In genomic region chr6:5645150-5645732, GRCm38 (mm10) we compare ENCODE assay signal across 8 mouse cellular contexts.
A peak's percentile ranks its signal among the peaks of the same experiment; 100 is the strongest.
DNase-seq lines count a peak whose midpoint lies in the region; ATAC-seq lines count a peak whose summit lies in the region.
"Had no signal": no experiment of that assay in that cellular context is flagged by ENCODE, and none has a peak within 500 bp of the region (broad histone marks: within the 10 kb centered on the region; RNA-seq: fewer than 3 reads in every experiment).

No protein-coding gene starts in this region.

- H3K36me3 ChIP-seq in forebrain, embryonic 15.5 days, result no peaks in the 10 kb centered on the region
- no peaks in the 10 kb centered on the region for H3K36me3 ChIP-seq in hindbrain, embryonic 14.5 days (replicated peaks; ENCODE audit: control insufficient read depth, insufficient read depth)
- H3K36me3 ChIP-seq in midbrain, embryonic 10.5 days, result no peaks in the 10 kb centered on the region

- no peak overlapping the region for H3K4me2 ChIP-seq in forebrain, embryonic 15.5 days (replicated peaks)
- no peak overlapping the region for H3K4me2 ChIP-seq in hindbrain, embryonic 14.5 days (replicated peaks)

- H3K4me3 ChIP-seq in forebrain, embryonic 15.5 days, result no peak overlapping the region
- no peak overlapping the region for H3K4me3 ChIP-seq in hindbrain, embryonic 14.5 days (replicated peaks; ENCODE audit: low read length)
- no peak overlapping the region for H3K4me3 ChIP-seq in midbrain, embryonic 10.5 days
- H3K4me3 ChIP-seq: megakaryocyte, embryonic 14.5 days had no signal

- 27% methylated on average over 9 of the region's 9 CpGs for WGBS in forebrain, embryonic 15.5 days
- 36% methylated on average over 9 of the region's 9 CpGs for WGBS in hindbrain, embryonic 14.5 days
- WGBS in midbrain, embryonic 10.5 days, result 31% methylated on average over 9 of the region's 9 CpGs

- ATAC-seq in cerebellum, adult (ENCODE audit: insufficient number of reproducible peaks, low FRiP score, low TSS enrichment), result peak; percentile 79
- ATAC-seq in forebrain, embryonic 15.5 days (replicated peaks), result peak; percentile 88
- ATAC-seq in hindbrain, embryonic 14.5 days (ENCODE audit: low FRiP score), result peak; percentile 72

- no peaks in the 10 kb centered on the region for H3K27me3 ChIP-seq in forebrain, embryonic 15.5 days
- no peaks in the 10 kb centered on the region for H3K27me3 ChIP-seq in hindbrain, embryonic 14.5 days (ENCODE audit: control insufficient read depth, insufficient read depth, low read length)
- H3K27me3 ChIP-seq in midbrain, embryonic 10.5 days (ENCODE audit: low read depth, poor library complexity, severe bottlenecking), result no peaks in the 10 kb centered on the region

- H3K9me3 ChIP-seq in forebrain, embryonic 15.5 days, result no peaks in the 10 kb centered on the region
- no peaks in the 10 kb centered on the region for H3K9me3 ChIP-seq in hindbrain, embryonic 14.5 days (ENCODE audit: control insufficient read depth, low read length)
- no peaks in the 10 kb centered on the region for H3K9me3 ChIP-seq in midbrain, embryonic 10.5 days (replicated peaks)
- H3K9me3 ChIP-seq: megakaryocyte, embryonic 14.5 days had no signal

- H3K9ac ChIP-seq in forebrain, embryonic 15.5 days (replicated peaks), result no peak overlapping the region
- H3K9ac ChIP-seq in hindbrain, embryonic 14.5 days, result no peak overlapping the region

- no peak overlapping the region for H3K27ac ChIP-seq in forebrain, embryonic 15.5 days (replicated peaks)
- no peak overlapping the region for H3K27ac ChIP-seq in hindbrain, embryonic 14.5 days
- no peak overlapping the region for H3K27ac ChIP-seq in midbrain, embryonic 10.5 days (replicated peaks)

- peaks cover 3% of the 10 kb centered on the region; the same call in 1 of the 2 replicates for H3K4me1 ChIP-seq in forebrain, embryonic 15.5 days
- no peaks in the 10 kb centered on the region for H3K4me1 ChIP-seq in hindbrain, embryonic 14.5 days (replicated peaks; ENCODE audit: control insufficient read depth, insufficient read depth, low read length)
- H3K4me1 ChIP-seq in midbrain, embryonic 10.5 days, result no peaks in the 10 kb centered on the region
- H3K4me1 ChIP-seq: megakaryocyte, embryonic 14.5 days had no signal

- DNase-seq in WW6 (ENCODE audit: low read depth, low spot score), result peak; percentile 38
- DNase-seq in hindbrain, embryonic 14.5 days (ENCODE audit: low spot score), result peak; percentile 89
- DNase-seq in layer of hippocampus, postnatal 25 days (ENCODE audit: extremely low spot score in 1 of 2, low spot score in 1 of 2), result peak; percentile 74 to 87
- DNase-seq in midbrain, embryonic 10.5 days (ENCODE audit: low spot score), result peak; percentile 74
- DNase-seq in skeletal muscle tissue, adult 2 months (ENCODE audit: low read depth, low spot score), result peak; percentile 43

Comparison
In these comparisons a context has a peak if more than half of its experiments do, and no peak if none do; other contexts are left out.
1. DNase-seq: peak in every context shown above with its lines; median percentile 89 in hindbrain, embryonic 14.5 days; 80 in layer of hippocampus, postnatal 25 days; 74 in midbrain, embryonic 10.5 days; 43 in skeletal muscle tissue, adult 2 months; 38 in WW6.